Mouse (Mus musculus): ENCODE results near the gene Thumpd2. TPM values are rescaled to one million over a fixed set of nuclear protein-coding genes. Genes with fewer than 3 reads are reported as not detected.

Thumpd2 gene
- total RNA-seq, 1 experiment from 2014 or later: 2.0 TPM

DNA sequence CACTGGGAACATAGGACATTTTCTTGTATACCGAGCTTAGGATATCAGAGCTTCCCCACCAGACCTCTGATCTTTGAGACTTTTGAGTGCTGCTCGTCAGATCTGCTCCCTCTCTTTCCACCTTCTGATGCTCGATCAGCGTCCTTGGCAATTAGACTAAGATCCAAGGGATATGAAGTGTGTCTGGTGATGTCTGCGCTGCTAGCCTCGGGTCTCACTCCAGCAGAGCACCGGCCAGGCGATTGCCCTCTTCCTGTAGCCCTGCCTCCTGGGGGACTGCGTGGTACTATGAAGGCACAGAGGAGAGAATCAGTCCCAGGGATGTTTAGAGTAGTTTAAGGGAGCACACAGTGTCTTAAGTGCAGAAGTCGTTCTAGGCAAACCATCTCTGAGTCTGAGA lies 81.9 kb downstream of the Thumpd2 start:
- ATAC-seq (replicated peaks; ENCODE audit: insufficient number of reproducible peaks, low FRiP score, low TSS enrichment, poor library complexity, severe bottlenecking): no peak

GRCm38 (mm10) chr17:80982412-80982787 lies 82.5 kb downstream of the Thumpd2 start:
- ATAC-seq (replicated peaks; ENCODE audit: insufficient number of reproducible peaks, low FRiP score, low TSS enrichment, poor library complexity, severe bottlenecking): peak; percentile 42; the same call in 1 of the 2 replicates

GRCm38 (mm10) chr17:80981721-80982411 lies 83.0 kb downstream of the Thumpd2 start:
- no peak for ATAC-seq (replicated peaks; ENCODE audit: insufficient number of reproducible peaks, low FRiP score, low TSS enrichment, poor library complexity, severe bottlenecking)

- no peak for ATAC-seq (replicated peaks; ENCODE audit: insufficient number of reproducible peaks, low FRiP score, low TSS enrichment, poor library complexity, severe bottlenecking)
Measured at GRCm38 (mm10) chr17:80980096-80980495, 84.8 kb downstream of the Thumpd2 start.

DNA sequence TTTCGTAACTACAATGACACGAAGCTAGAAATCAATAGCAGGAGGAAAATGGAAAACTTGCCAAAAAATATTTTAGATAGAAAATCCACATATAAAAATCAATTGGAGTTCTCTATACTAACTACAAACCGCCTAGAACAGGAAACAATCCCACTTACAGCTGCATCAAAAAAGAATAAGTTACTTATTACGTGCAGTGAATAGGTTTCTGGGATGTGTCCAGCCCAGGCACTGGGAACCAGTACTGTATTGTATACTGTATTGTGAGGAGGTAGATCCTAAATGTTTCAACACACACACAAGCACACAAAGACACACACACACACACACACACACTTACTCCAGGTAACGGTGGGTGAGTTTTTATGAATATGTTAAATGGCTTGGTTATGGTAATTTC lies 87.6 kb downstream of the Thumpd2 start:
- no peak for ATAC-seq (replicated peaks; ENCODE audit: insufficient number of reproducible peaks, low FRiP score, low TSS enrichment, poor library complexity, severe bottlenecking)

Other genes starting within 250 kb of the Thumpd2 start
- not detected in 3 replicates for gene Tmem178, start 120.5 kb downstream of the Thumpd2 start, total RNA-seq (2017)